Mouse (Mus musculus): ENCODE data around the gene G3bp2. TPM values are rescaled to one million over a fixed set of nuclear protein-coding genes. Genes with fewer than 3 reads are reported as not detected.

Gene G3bp2
- total and polyA plus RNA-seq, 3 experiments = 16.8 to 101 (median 67.6) TPM

DNA sequence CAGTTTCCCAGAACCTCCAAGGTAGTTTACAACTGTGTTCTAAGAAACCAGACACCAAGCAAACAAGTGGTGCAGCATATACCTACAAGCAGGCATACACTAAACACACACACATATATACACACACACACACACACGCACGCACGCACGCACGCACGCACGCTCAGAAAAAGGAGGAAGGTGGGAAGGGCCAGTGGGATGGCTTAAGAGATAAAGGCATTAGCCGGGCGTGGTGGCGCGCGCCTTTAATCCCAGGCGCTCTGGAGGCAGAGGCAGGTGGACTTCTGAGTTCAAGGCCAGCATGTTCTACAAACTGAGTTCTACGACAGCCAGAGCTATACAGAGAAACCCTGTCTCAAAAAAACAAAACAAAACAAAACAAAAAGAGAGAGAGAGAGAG is 9.5 kb downstream of the G3bp2 start:
- TF ChIP-seq POLR2AphosphoS5 (IDR thresholded peaks at IDR 0.05; ENCODE audit: insufficient replicate concordance, low read depth, low read length) = no peak
- no peak for TF ChIP-seq CTCF (IDR thresholded peaks at IDR 0.05; ENCODE audit: low read depth, low read length)
- no peak for TF ChIP-seq GATA2 (IDR thresholded peaks at IDR 0.05; ENCODE audit: borderline replicate concordance, low read depth, low read length)
- no peak for TF ChIP-seq GATA1 (IDR thresholded peaks at IDR 0.05; ENCODE audit: borderline replicate concordance, low read length)
- TF ChIP-seq TAL1 (conservative IDR thresholded peaks at IDR 0.05; ENCODE audit: low read depth, low read length) = no peak
- DNase-seq (ENCODE audit: low spot score) (no peak), ATAC-seq (ENCODE audit: extremely low read depth, insufficient number of reproducible peaks, low FRiP score, poor library complexity, severe bottlenecking) (no peak)
- Histone ChIP-seq H3K36me3 (replicated peaks) (peaks cover 57% of the 10 kb centered on the region), H3K27me3 (ENCODE audit: insufficient read depth, low read length) (no peaks in the 10 kb centered on the region), H3K9me3 (replicated peaks) (no peaks in the 10 kb centered on the region), H3K4me1 (ENCODE audit: insufficient read depth, low read depth, low read length) (peaks cover 46% of the 10 kb centered on the region), H3K4me3 (ENCODE audit: low read depth, low read length) (no peak overlapping the region; the same call in 1 of the 2 replicates)

DNA sequence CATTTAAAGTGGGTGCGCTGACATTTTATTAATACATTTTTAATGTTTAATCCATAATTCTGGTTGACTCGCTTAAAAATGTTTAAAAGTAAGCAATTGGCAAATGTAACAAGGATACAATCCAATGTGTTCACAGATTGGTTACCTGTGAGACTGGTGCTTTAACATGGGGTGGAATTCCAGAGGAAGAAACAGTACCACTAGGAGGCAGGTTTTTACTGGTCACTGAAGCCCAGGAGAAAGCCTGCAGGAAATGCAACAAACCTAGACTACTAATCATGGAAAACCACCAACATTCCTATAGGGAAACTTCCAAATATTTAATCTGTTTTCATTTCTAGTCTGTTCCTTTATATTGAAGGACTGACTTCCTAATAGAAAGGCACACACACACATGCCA is 20.3 kb downstream of the G3bp2 start:
- Histone ChIP-seq H3K27me3 (ENCODE audit: insufficient read depth, low read length) (no peaks in the 10 kb centered on the region), H3K9me3 (replicated peaks) (no peaks in the 10 kb centered on the region), H3K4me3 (ENCODE audit: low read depth, low read length) (no peak overlapping the region), H3K4me1 (ENCODE audit: insufficient read depth, low read depth, low read length) (peaks cover 2% of the 10 kb centered on the region), H3K36me3 (replicated peaks) (peaks cover 85% of the 10 kb centered on the region)
- no peak for ATAC-seq (ENCODE audit: extremely low read depth, insufficient number of reproducible peaks, low FRiP score, poor library complexity, severe bottlenecking)
- DNase-seq (ENCODE audit: low spot score) = no peak
- no peak for TF ChIP-seq POLR2AphosphoS5 (IDR thresholded peaks at IDR 0.05; ENCODE audit: insufficient replicate concordance, low read depth, low read length)
- no peak for TF ChIP-seq TAL1 (conservative IDR thresholded peaks at IDR 0.05; ENCODE audit: low read depth, low read length)
- TF ChIP-seq GATA2 (IDR thresholded peaks at IDR 0.05; ENCODE audit: borderline replicate concordance, low read depth, low read length) = no peak
- TF ChIP-seq CTCF (IDR thresholded peaks at IDR 0.05; ENCODE audit: low read depth, low read length) = no peak
- no peak for TF ChIP-seq GATA1 (IDR thresholded peaks at IDR 0.05; ENCODE audit: borderline replicate concordance, low read length)

DNA sequence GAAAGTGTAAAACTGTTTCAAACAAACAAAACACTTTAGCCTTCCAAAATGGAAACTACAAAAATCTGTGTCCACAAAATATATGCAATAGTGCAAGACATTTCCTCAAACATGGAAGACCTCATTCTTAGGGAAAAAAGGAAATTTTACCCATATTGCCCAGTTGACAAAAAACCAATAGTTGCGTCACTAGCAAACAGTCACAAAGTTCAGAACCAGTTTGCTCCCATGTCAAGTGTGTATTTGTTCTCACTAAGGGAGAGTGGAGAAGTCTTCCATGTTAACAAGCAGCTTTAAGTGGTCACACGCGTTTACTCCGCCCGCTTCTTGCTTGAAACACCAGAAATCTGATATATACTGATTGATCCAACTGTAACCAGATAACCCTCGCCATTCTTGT is 30.7 kb downstream of the G3bp2 start:
- H3K27me3 ChIP-seq (ENCODE audit: insufficient read depth, low read length) = no peaks in the 10 kb centered on the region
- no peak overlapping the region for H3K4me3 ChIP-seq (ENCODE audit: low read depth, low read length)
- peaks cover 65% of the 10 kb centered on the region for H3K36me3 ChIP-seq (replicated peaks)
- peaks cover 12% of the 10 kb centered on the region for H3K4me1 ChIP-seq (ENCODE audit: insufficient read depth, low read depth, low read length)
- DNase-seq (ENCODE audit: low spot score) (no peak), ATAC-seq (ENCODE audit: extremely low read depth, insufficient number of reproducible peaks, low FRiP score, poor library complexity, severe bottlenecking) (no peak)
- H3K9me3 ChIP-seq (replicated peaks) = no peaks in the 10 kb centered on the region
- no peak for TF ChIP-seq TAL1 (conservative IDR thresholded peaks at IDR 0.05; ENCODE audit: low read depth, low read length)
- no peak for TF ChIP-seq CTCF (IDR thresholded peaks at IDR 0.05; ENCODE audit: low read depth, low read length)
- no peak for TF ChIP-seq POLR2AphosphoS5 (IDR thresholded peaks at IDR 0.05; ENCODE audit: insufficient replicate concordance, low read depth, low read length)
- TF ChIP-seq GATA1 (IDR thresholded peaks at IDR 0.05; ENCODE audit: borderline replicate concordance, low read length) = no peak

- Histone ChIP-seq H3K27me3 (ENCODE audit: insufficient read depth, low read length) (no peaks in the 10 kb centered on the region), H3K9me3 (replicated peaks) (no peaks in the 10 kb centered on the region), H3K4me3 (ENCODE audit: low read depth, low read length) (no peak overlapping the region), H3K36me3 (replicated peaks) (peaks cover 41% of the 10 kb centered on the region), H3K4me1 (ENCODE audit: insufficient read depth, low read depth, low read length) (peaks cover 12% of the 10 kb centered on the region)
- no peak for TF ChIP-seq POLR2AphosphoS5 (IDR thresholded peaks at IDR 0.05; ENCODE audit: insufficient replicate concordance, low read depth, low read length)
- TF ChIP-seq TAL1 (conservative IDR thresholded peaks at IDR 0.05; ENCODE audit: low read depth, low read length) = no peak
- no peak for TF ChIP-seq GATA2 (IDR thresholded peaks at IDR 0.05; ENCODE audit: borderline replicate concordance, low read depth, low read length)
- TF ChIP-seq CTCF (IDR thresholded peaks at IDR 0.05; ENCODE audit: low read depth, low read length) = no peak
- TF ChIP-seq GATA1 (IDR thresholded peaks at IDR 0.05; ENCODE audit: borderline replicate concordance, low read length) = no peak
- no peak for DNase-seq (ENCODE audit: low spot score)
- ATAC-seq (ENCODE audit: extremely low read depth, insufficient number of reproducible peaks, low FRiP score, poor library complexity, severe bottlenecking) = no peak
Observed at GRCm38 (mm10) chr5:92050419-92050818, 33.1 kb downstream of the G3bp2 start.

DNA sequence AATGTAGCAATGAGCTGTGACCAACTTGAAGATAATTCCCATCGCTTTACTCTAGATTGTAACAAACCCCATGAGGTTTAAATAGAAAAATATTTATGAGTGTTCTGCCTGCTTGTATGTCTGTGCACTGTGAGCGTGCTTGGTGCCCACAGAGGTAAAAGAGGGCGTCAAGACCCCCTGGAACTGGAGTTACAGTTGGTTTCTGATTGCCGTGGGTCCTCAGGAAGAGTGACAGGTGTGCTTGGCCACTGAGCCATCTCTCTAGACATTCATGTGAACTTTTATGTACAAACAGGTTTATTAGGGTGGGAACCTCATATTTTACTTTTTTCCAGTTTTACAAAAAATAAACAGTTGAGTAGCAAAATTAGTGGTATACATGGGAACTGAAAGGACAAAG is 39.7 kb downstream of the G3bp2 start, which contains the start of gene Cdkl2:
Gene Cdkl2 (minus strand): TSS at position 101 of the 400 bp plus-strand sequence.
- H3K4me3 ChIP-seq (ENCODE audit: low read depth, low read length) = peak within 1 kb of the TSS; percentile 79
- H3K4me1 ChIP-seq (ENCODE audit: insufficient read depth, low read depth, low read length) = peaks cover 15% of the 10 kb centered on the region
- no peaks in the 10 kb centered on the region for H3K36me3 ChIP-seq (replicated peaks)
- TF ChIP-seq TAL1 (conservative IDR thresholded peaks at IDR 0.05; ENCODE audit: low read depth, low read length) = no peak
- no peak for TF ChIP-seq GATA1 (IDR thresholded peaks at IDR 0.05; ENCODE audit: borderline replicate concordance, low read length)
- TF ChIP-seq CTCF (IDR thresholded peaks at IDR 0.05; ENCODE audit: low read depth, low read length) = no peak
- no peak for TF ChIP-seq POLR2AphosphoS5 (IDR thresholded peaks at IDR 0.05; ENCODE audit: insufficient replicate concordance, low read depth, low read length)
- no peak for TF ChIP-seq GATA2 (IDR thresholded peaks at IDR 0.05; ENCODE audit: borderline replicate concordance, low read depth, low read length)
- DNase-seq (ENCODE audit: low spot score) = no peak
- H3K9me3 ChIP-seq (replicated peaks) = no peaks in the 10 kb centered on the region
- H3K27me3 ChIP-seq (ENCODE audit: insufficient read depth, low read length) = peaks cover 8% of the 10 kb centered on the region
- ATAC-seq (ENCODE audit: extremely low read depth, insufficient number of reproducible peaks, low FRiP score, poor library complexity, severe bottlenecking) = no peak

GRCm38 (mm10) chr5:92042377-92043348 is 40.9 kb downstream of the G3bp2 start:
- TF ChIP-seq GATA2 (IDR thresholded peaks at IDR 0.05; ENCODE audit: borderline replicate concordance, low read depth, low read length) = no peak
- TF ChIP-seq GATA1 (IDR thresholded peaks at IDR 0.05; ENCODE audit: borderline replicate concordance, low read length) = no peak
- no peak for TF ChIP-seq POLR2AphosphoS5 (IDR thresholded peaks at IDR 0.05; ENCODE audit: insufficient replicate concordance, low read depth, low read length)
- TF ChIP-seq TAL1 (conservative IDR thresholded peaks at IDR 0.05; ENCODE audit: low read depth, low read length) = no peak
- no peak for TF ChIP-seq CTCF (IDR thresholded peaks at IDR 0.05; ENCODE audit: low read depth, low read length)
- H3K27me3 ChIP-seq (ENCODE audit: insufficient read depth, low read length) = peaks cover 11% of the 10 kb centered on the region
- H3K9me3 ChIP-seq (replicated peaks) = no peaks in the 10 kb centered on the region

More at GRCm38 (mm10) chr5:92042377-92043348, 40.9 kb downstream of the G3bp2 start:
- ATAC-seq (ENCODE audit: extremely low read depth, insufficient number of reproducible peaks, low FRiP score, poor library complexity, severe bottlenecking) (peak; percentile 100), DNase-seq (ENCODE audit: low spot score) (peak; percentile 92)
- H3K4me1 ChIP-seq (ENCODE audit: insufficient read depth, low read depth, low read length) = peaks cover 15% of the 10 kb centered on the region
- no peaks in the 10 kb centered on the region for H3K36me3 ChIP-seq (replicated peaks)
- H3K4me3 ChIP-seq (ENCODE audit: low read depth, low read length) = peak overlapping the region; percentile 79
